Mouse (Mus musculus): ENCODE measurements around the gene Psap. TPM values are rescaled to one million over a fixed set of nuclear protein-coding genes. Genes with fewer than 3 reads are reported as not detected.

Gene Psap
- polyA plus RNA-seq, 1 experiment from 2014 or later: 166 TPM

GRCm38 (mm10) chr10:60285183-60285582, 7.8 kb downstream of the Psap start:
- 0 out of 2 replicates have a peak, but pooled peaks cover 3% of the 10 kb centered on the region for H3K36me3 ChIP-seq (ENCODE audit: insufficient read depth, low read length)
- H3K9me3 ChIP-seq (ENCODE audit: low read length): no peaks in the 10 kb centered on the region
- no peak for ATAC-seq (ENCODE audit: low FRiP score, low TSS enrichment)
- H3K4me3 ChIP-seq (ENCODE audit: low read length): no peak overlapping the region
- no peak overlapping the region for H3K9ac ChIP-seq (replicated peaks; ENCODE audit: low read length)
- 36% methylated on average over 8 of the region's 8 CpGs for WGBS
- H3K4me1 ChIP-seq (ENCODE audit: insufficient read depth, low read length): peaks cover 57% of the 10 kb centered on the region
- peak overlapping the region; percentile 28; the same call in 1 of the 2 replicates for H3K4me2 ChIP-seq (replicated peaks; ENCODE audit: low read depth, low read length)
- H3K27ac ChIP-seq (ENCODE audit: low read length): peak overlapping the region; percentile 40; the same call in 1 of the 2 replicates
- H3K27me3 ChIP-seq (ENCODE audit: insufficient read depth, low read length): no peaks in the 10 kb centered on the region

- Histone ChIP-seq H3K4me3 (ENCODE audit: low read length) (no peak overlapping the region), H3K36me3 (ENCODE audit: insufficient read depth, low read length) (0 out of 2 replicates have a peak, but pooled peaks cover 3% of the 10 kb centered on the region), H3K9me3 (ENCODE audit: low read length) (no peaks in the 10 kb centered on the region), H3K4me1 (ENCODE audit: insufficient read depth, low read length) (peaks cover 61% of the 10 kb centered on the region), H3K4me2 (replicated peaks; ENCODE audit: low read depth, low read length) (peak overlapping the region; percentile 28; the same call in 1 of the 2 replicates), H3K27ac (ENCODE audit: low read length) (no peak overlapping the region), H3K9ac (replicated peaks; ENCODE audit: low read length) (no peak overlapping the region), H3K27me3 (ENCODE audit: insufficient read depth, low read length) (no peaks in the 10 kb centered on the region)
- WGBS: 56% methylated on average over 14 of the region's 14 CpGs
- peak; percentile 42; the same call in 1 of the 2 replicates for ATAC-seq (ENCODE audit: low FRiP score, low TSS enrichment)
Measured at GRCm38 (mm10) chr10:60285676-60286372, 8.4 kb downstream of the Psap start.

DNA sequence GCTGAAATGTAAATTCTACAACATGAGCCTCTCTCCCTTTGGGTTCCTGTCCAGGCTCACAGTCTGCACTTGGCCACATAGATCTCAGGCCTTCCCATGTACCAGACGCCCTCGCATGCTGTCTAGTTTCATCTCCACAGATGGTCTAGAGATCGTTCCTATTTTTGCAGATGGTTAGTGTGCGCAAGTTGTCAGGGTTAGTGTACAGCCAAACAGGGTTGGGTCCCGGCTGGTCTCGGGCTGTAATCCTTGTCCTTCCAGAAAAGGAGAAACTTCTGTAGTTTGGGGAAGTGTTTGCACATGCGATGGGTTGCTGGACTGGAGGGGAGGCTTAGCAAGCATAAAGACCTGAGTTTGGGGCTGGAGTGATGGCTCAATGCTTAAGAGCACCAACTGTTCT, 9.1 kb downstream of the Psap start:
- H3K4me2 ChIP-seq (replicated peaks; ENCODE audit: low read depth, low read length): no peak overlapping the region
- no peak overlapping the region for H3K4me3 ChIP-seq (ENCODE audit: low read length)
- 0 out of 2 replicates have a peak, but pooled peaks cover 3% of the 10 kb centered on the region for H3K36me3 ChIP-seq (ENCODE audit: insufficient read depth, low read length)
- no peak overlapping the region for H3K27ac ChIP-seq (ENCODE audit: low read length)
- peaks cover 57% of the 10 kb centered on the region for H3K4me1 ChIP-seq (ENCODE audit: insufficient read depth, low read length)
- WGBS: 92% methylated on average over 7 of the region's 7 CpGs
- H3K9ac ChIP-seq (replicated peaks; ENCODE audit: low read length): no peak overlapping the region
- no peaks in the 10 kb centered on the region for H3K27me3 ChIP-seq (ENCODE audit: insufficient read depth, low read length)
- H3K9me3 ChIP-seq (ENCODE audit: low read length): no peaks in the 10 kb centered on the region
- ATAC-seq (ENCODE audit: low FRiP score, low TSS enrichment): no peak

DNA sequence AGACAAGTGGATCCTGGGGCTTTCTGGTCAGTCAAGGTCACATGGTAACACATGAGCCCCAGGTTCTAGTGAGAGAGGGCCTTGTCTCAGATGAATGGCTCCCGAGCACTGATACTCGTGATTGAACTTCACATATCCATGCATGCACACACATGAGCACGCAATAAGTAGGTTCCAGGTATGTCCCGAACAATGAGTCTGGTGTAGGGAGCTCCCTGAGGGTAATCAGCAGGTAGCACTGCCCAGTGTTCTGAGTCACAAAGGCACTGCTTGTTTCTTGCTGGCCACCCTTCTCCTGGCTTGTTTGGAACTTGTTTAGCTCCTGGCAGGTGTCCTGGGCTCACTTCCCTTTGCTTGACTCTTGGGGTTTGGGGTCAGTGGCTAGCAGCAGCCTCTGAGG, 9.7 kb downstream of the Psap start:
- no peaks in the 10 kb centered on the region for H3K27me3 ChIP-seq (ENCODE audit: insufficient read depth, low read length)
- H3K4me2 ChIP-seq (replicated peaks; ENCODE audit: low read depth, low read length): no peak overlapping the region
- ATAC-seq (ENCODE audit: low FRiP score, low TSS enrichment): no peak
- H3K4me3 ChIP-seq (ENCODE audit: low read length): no peak overlapping the region
- H3K4me1 ChIP-seq (ENCODE audit: insufficient read depth, low read length): peaks cover 55% of the 10 kb centered on the region
- H3K36me3 ChIP-seq (ENCODE audit: insufficient read depth, low read length): 0 out of 2 replicates have a peak, but pooled peaks cover under 1% of the 10 kb centered on the region
- no peaks in the 10 kb centered on the region for H3K9me3 ChIP-seq (ENCODE audit: low read length)
- 68% methylated on average over 4 of the region's 4 CpGs for WGBS
- no peak overlapping the region for H3K9ac ChIP-seq (replicated peaks; ENCODE audit: low read length)
- H3K27ac ChIP-seq (ENCODE audit: low read length): no peak overlapping the region

GRCm38 (mm10) chr10:60287726-60288125, 10.3 kb downstream of the Psap start:
- Histone ChIP-seq H3K9ac (replicated peaks; ENCODE audit: low read length) (no peak overlapping the region), H3K4me3 (ENCODE audit: low read length) (no peak overlapping the region), H3K9me3 (ENCODE audit: low read length) (no peaks in the 10 kb centered on the region), H3K27me3 (ENCODE audit: insufficient read depth, low read length) (no peaks in the 10 kb centered on the region), H3K4me1 (ENCODE audit: insufficient read depth, low read length) (peaks cover 49% of the 10 kb centered on the region), H3K36me3 (ENCODE audit: insufficient read depth, low read length) (no peaks in the 10 kb centered on the region), H3K27ac (ENCODE audit: low read length) (no peak overlapping the region), H3K4me2 (replicated peaks; ENCODE audit: low read depth, low read length) (no peak overlapping the region)
- 67% methylated on average over 2 of the region's 2 CpGs for WGBS
- ATAC-seq (ENCODE audit: low FRiP score, low TSS enrichment): no peak

- ATAC-seq (ENCODE audit: low FRiP score, low TSS enrichment): no peak
- no peaks in the 10 kb centered on the region for H3K27me3 ChIP-seq (ENCODE audit: insufficient read depth, low read length)
- 83% methylated on average over 8 of the region's 8 CpGs for WGBS
- no peak overlapping the region for H3K9ac ChIP-seq (replicated peaks; ENCODE audit: low read length)
- no peak overlapping the region for H3K27ac ChIP-seq (ENCODE audit: low read length)
- H3K36me3 ChIP-seq (ENCODE audit: insufficient read depth, low read length): peaks cover 11% of the 10 kb centered on the region
- H3K9me3 ChIP-seq (ENCODE audit: low read length): no peaks in the 10 kb centered on the region
- peaks cover 46% of the 10 kb centered on the region for H3K4me1 ChIP-seq (ENCODE audit: insufficient read depth, low read length)
- H3K4me2 ChIP-seq (replicated peaks; ENCODE audit: low read depth, low read length): no peak overlapping the region
- H3K4me3 ChIP-seq (ENCODE audit: low read length): no peak overlapping the region
Measured at GRCm38 (mm10) chr10:60289216-60289615, 11.8 kb downstream of the Psap start.

- H3K4me2 ChIP-seq (replicated peaks; ENCODE audit: low read depth, low read length): no peak overlapping the region
- H3K9ac ChIP-seq (replicated peaks; ENCODE audit: low read length): no peak overlapping the region
- H3K27me3 ChIP-seq (ENCODE audit: insufficient read depth, low read length): no peaks in the 10 kb centered on the region
- H3K4me3 ChIP-seq (ENCODE audit: low read length): no peak overlapping the region
- ATAC-seq (ENCODE audit: low FRiP score, low TSS enrichment): peak; percentile 7; the same call in 1 of the 2 replicates
- 0 out of 2 replicates have a peak overlapping the region, but pooled peaks have one; percentile 3 for H3K27ac ChIP-seq (ENCODE audit: low read length)
- H3K9me3 ChIP-seq (ENCODE audit: low read length): no peaks in the 10 kb centered on the region
- peaks cover 21% of the 10 kb centered on the region for H3K36me3 ChIP-seq (ENCODE audit: insufficient read depth, low read length)
- peaks cover 37% of the 10 kb centered on the region for H3K4me1 ChIP-seq (ENCODE audit: insufficient read depth, low read length)
- 30% methylated on average over 7 of the region's 7 CpGs for WGBS
Measured at GRCm38 (mm10) chr10:60290026-60290738, 12.8 kb downstream of the Psap start.

GRCm38 (mm10) chr10:60290739-60291110, 13.3 kb downstream of the Psap start:
- Histone ChIP-seq H3K9ac (replicated peaks; ENCODE audit: low read length) (no peak overlapping the region), H3K4me3 (ENCODE audit: low read length) (no peak overlapping the region), H3K36me3 (ENCODE audit: insufficient read depth, low read length) (peaks cover 26% of the 10 kb centered on the region), H3K27me3 (ENCODE audit: insufficient read depth, low read length) (no peaks in the 10 kb centered on the region), H3K9me3 (ENCODE audit: low read length) (no peaks in the 10 kb centered on the region), H3K27ac (ENCODE audit: low read length) (no peak overlapping the region), H3K4me1 (ENCODE audit: insufficient read depth, low read length) (peaks cover 31% of the 10 kb centered on the region), H3K4me2 (replicated peaks; ENCODE audit: low read depth, low read length) (no peak overlapping the region)
- WGBS: 69% methylated on average over 8 of the region's 8 CpGs
- ATAC-seq (ENCODE audit: low FRiP score, low TSS enrichment): peak; percentile 22; the same call in 1 of the 2 replicates

GRCm38 (mm10) chr10:60292209-60292608, 14.8 kb downstream of the Psap start:
- WGBS: 88% methylated on average over 8 of the region's 8 CpGs
- no peaks in the 10 kb centered on the region for H3K27me3 ChIP-seq (ENCODE audit: insufficient read depth, low read length)
- ATAC-seq (ENCODE audit: low FRiP score, low TSS enrichment): no peak
- no peaks in the 10 kb centered on the region for H3K9me3 ChIP-seq (ENCODE audit: low read length)
- peaks cover 36% of the 10 kb centered on the region for H3K36me3 ChIP-seq (ENCODE audit: insufficient read depth, low read length)
- no peak overlapping the region for H3K9ac ChIP-seq (replicated peaks; ENCODE audit: low read length)
- H3K4me3 ChIP-seq (ENCODE audit: low read length): no peak overlapping the region
- peaks cover 21% of the 10 kb centered on the region for H3K4me1 ChIP-seq (ENCODE audit: insufficient read depth, low read length)
- H3K27ac ChIP-seq (ENCODE audit: low read length): no peak overlapping the region
- H3K4me2 ChIP-seq (replicated peaks; ENCODE audit: low read depth, low read length): no peak overlapping the region

GRCm38 (mm10) chr10:60294621-60295020, 17.2 kb downstream of the Psap start:
- no peaks in the 10 kb centered on the region for H3K9me3 ChIP-seq (ENCODE audit: low read length)
- H3K9ac ChIP-seq (replicated peaks; ENCODE audit: low read length): no peak overlapping the region
- ATAC-seq (ENCODE audit: low FRiP score, low TSS enrichment): no peak
- WGBS: 88% methylated on average over 7 of the region's 7 CpGs
- peaks cover 55% of the 10 kb centered on the region for H3K36me3 ChIP-seq (ENCODE audit: insufficient read depth, low read length)
- no peak overlapping the region for H3K27ac ChIP-seq (ENCODE audit: low read length)
- H3K4me3 ChIP-seq (ENCODE audit: low read length): no peak overlapping the region
- peaks cover 11% of the 10 kb centered on the region for H3K4me1 ChIP-seq (ENCODE audit: insufficient read depth, low read length)
- H3K4me2 ChIP-seq (replicated peaks; ENCODE audit: low read depth, low read length): no peak overlapping the region
- no peaks in the 10 kb centered on the region for H3K27me3 ChIP-seq (ENCODE audit: insufficient read depth, low read length)
